ENCODE assay signal across 7 mouse cellular contexts in the genomic region with DNA sequence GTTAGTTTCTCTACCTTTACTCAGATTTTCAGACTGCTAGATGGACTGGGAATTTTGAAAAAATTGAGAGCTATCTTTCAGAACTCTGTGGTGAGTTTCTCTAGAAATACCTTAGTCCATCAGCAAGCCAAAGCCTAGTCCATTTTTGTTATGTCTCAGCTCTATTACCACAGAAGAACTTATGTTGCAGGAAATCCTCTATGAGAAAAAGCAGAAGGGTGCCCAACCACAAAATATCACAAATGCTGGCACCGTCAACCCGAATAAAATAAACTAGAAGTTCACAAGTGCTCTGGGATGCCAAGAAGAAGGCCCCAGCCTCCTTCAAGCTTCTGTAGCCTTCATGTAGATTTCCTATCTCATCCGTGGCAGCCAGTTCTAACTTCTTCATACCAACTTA.
"Had no signal": no experiment of that assay in that cellular context is flagged by ENCODE, and none has a peak within 500 bp of the region (broad histone marks: within the 10 kb centered on the region; RNA-seq: fewer than 3 reads in every experiment).

No protein-coding gene starts in this region.

- DNase-seq: liver, postnatal 0 days; lung, adult 2 months; lung, postnatal 14 days; right cerebral cortex, postnatal 14 days; thymus, postnatal 36 days had no signal

- ATAC-seq: liver, postnatal 0 days; lung, postnatal 0 days; midbrain, embryonic 16.5 days had no signal
